Mouse (Mus musculus): ENCODE data around the gene Ttf2.

DNA sequence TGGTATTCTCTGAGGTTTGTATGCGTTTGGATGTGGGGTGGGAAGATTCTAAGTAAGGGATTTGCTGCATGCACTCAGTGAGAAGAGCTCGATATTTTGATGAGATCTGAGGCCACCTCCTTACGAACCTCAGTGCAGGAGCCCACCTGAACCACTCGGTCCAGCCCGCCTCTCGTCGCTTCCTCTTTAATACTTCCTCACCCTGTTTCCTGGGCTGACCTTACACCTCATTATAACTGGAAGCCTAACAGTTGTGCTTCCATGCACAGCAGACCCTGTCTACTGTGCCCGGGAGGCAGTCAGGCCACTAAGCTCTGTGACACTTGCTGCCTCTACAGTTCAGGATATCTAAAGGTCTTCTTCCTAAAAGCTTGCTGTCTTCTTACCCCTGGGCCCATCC is 9.8 kb upstream of the Ttf2 start:
- no peak for TF ChIP-seq POLR2A (IDR thresholded peaks at IDR 0.05; ENCODE audit: insufficient read depth, low read depth, low read length)
- TF ChIP-seq CTCF (IDR thresholded peaks at IDR 0.05): no peak

All from heart, adult 2 months (tissue).